Mouse (Mus musculus): Measurements from ENCODE around the gene Upk1b. TPM values are rescaled to one million over a fixed set of nuclear protein-coding genes. Genes with fewer than 3 reads are reported as not detected.

The Upk1b gene
- total and polyA plus RNA-seq, 3 experiments, result not detected

GRCm38 (mm10) chr16:38774964-38775746 lies 25.0 kb downstream of the Upk1b start:
- no peak for TF ChIP-seq ZKSCAN1 (IDR thresholded peaks at IDR 0.05; ENCODE audit: borderline replicate concordance, low read depth, low read length)
- no peak for TF ChIP-seq ELF1 (IDR thresholded peaks at IDR 0.05; ENCODE audit: low read depth, low read length)
- TF ChIP-seq BHLHE40 (IDR thresholded peaks at IDR 0.05; ENCODE audit: low read depth, low read length), result no peak
- no peak for TF ChIP-seq ETS1 (conservative IDR thresholded peaks at IDR 0.05; ENCODE audit: low read depth, low read length)
- no peak for TF ChIP-seq ZC3H11A (IDR thresholded peaks at IDR 0.05; ENCODE audit: low read depth, low read length)
- TF ChIP-seq JUND (conservative IDR thresholded peaks at IDR 0.05; ENCODE audit: low read depth, low read length), result no peak
- TF ChIP-seq TBP (conservative IDR thresholded peaks at IDR 0.05; ENCODE audit: low read depth, low read length), result no peak
- no peak for TF ChIP-seq MXI1 (IDR thresholded peaks at IDR 0.05; ENCODE audit: low read depth, low read length)
- no peak for TF ChIP-seq CTCF (conservative IDR thresholded peaks at IDR 0.05 in 1 of 2, IDR thresholded peaks at IDR 0.05 in 1 of 2; ENCODE audit: low read depth in 2 of 2, low read length in 2 of 2)
- no peak for TF ChIP-seq SMC3 (IDR thresholded peaks at IDR 0.05; ENCODE audit: low read depth, low read length)
- TF ChIP-seq E2F4 (IDR thresholded peaks at IDR 0.05; ENCODE audit: insufficient replicate concordance, low read depth, low read length), result no peak
- no peak for TF ChIP-seq NELFE (IDR thresholded peaks at IDR 0.05; ENCODE audit: low read depth, low read length)
- no peak for TF ChIP-seq EP300 (IDR thresholded peaks at IDR 0.05; ENCODE audit: low read length)
- no peak for TF ChIP-seq SIN3A (IDR thresholded peaks at IDR 0.05; ENCODE audit: low read length)
- no peak for TF ChIP-seq MYC (IDR thresholded peaks at IDR 0.05; ENCODE audit: low read depth, low read length)
- TF ChIP-seq USF2 (conservative IDR thresholded peaks at IDR 0.05; ENCODE audit: low read depth, low read length), result no peak
- no peak for TF ChIP-seq MEF2A (IDR thresholded peaks at IDR 0.05; ENCODE audit: borderline replicate concordance, low read depth, low read length)
- TF ChIP-seq RAD21 (IDR thresholded peaks at IDR 0.05; ENCODE audit: low read depth, low read length), result no peak
- TF ChIP-seq MAZ (IDR thresholded peaks at IDR 0.05; ENCODE audit: low read depth, low read length), result no peak
- TF ChIP-seq ZNF384 (IDR thresholded peaks at IDR 0.05; ENCODE audit: low read depth, low read length), result no peak
- no peaks in the 10 kb centered on the region for H3K4me1 ChIP-seq (ENCODE audit: control insufficient read depth in 1 of 2, insufficient read depth in 2 of 2)
- H3K9ac ChIP-seq (ENCODE audit: insufficient read depth, low read depth), result no peak overlapping the region
- no peak for DNase-seq (ENCODE audit: extremely low read depth)
- H3K27ac ChIP-seq (ENCODE audit: insufficient read depth, low read depth), result no peak overlapping the region
- H3K9me3 ChIP-seq (replicated peaks; ENCODE audit: low read length), result no peaks in the 10 kb centered on the region
- dilution Hi-C loops (cut with MboI; ENCODE audit: extremely low pct_ligation_motif_present, extremely low pct_unique_long_range_greater_than_20kb, low sequenced_read_pairs), result no loop called here
- no peaks in the 10 kb centered on the region for H3K36me3 ChIP-seq (replicated peaks in 1 of 2; ENCODE audit: control insufficient read depth in 1 of 2, insufficient read depth in 1 of 2, low read length in 1 of 2)
- in situ Hi-C loops (cut with MboI; ENCODE audit: low pct_ligation_motif_present, low pct_unique_long_range_greater_than_20kb, low sequenced_read_pairs), result no loop called here
- H3K27me3 ChIP-seq (replicated peaks), result peaks cover 5% of the 10 kb centered on the region
- H3K79me2 ChIP-seq (replicated peaks; ENCODE audit: control insufficient read depth, extremely low read depth, insufficient read depth, poor library complexity, severe bottlenecking), result no peaks in the 10 kb centered on the region
- no peak overlapping the region for H3K4me3 ChIP-seq (replicated peaks in 1 of 3; ENCODE audit: low read depth in 2 of 3, low read length in 2 of 3, poor library complexity in 1 of 3)
- no peak overlapping the region for H3K4me2 ChIP-seq (ENCODE audit: insufficient read depth, low read depth, poor library complexity, severe bottlenecking)
